Mouse (Mus musculus) forebrain, postnatal 0 days (tissue): Measurements from ENCODE around the gene Rhbdf1. TPM values are rescaled to one million over a fixed set of nuclear protein-coding genes. Genes with fewer than 3 reads are reported as not detected.

Source experiments
- ATAC-seq: fragments of 200-750 bp; cut with Nextera tagmentation; 2 replicates; pipeline ENCODE4 v1.8.0; 2017; ENCODE audit warnings: mild to moderate bottlenecking, moderate library complexity
- DNase-seq: peaks from one replicate; pipeline ENCODE4 v3.0.0-alpha.2; 2015
- H3K27ac ChIP-seq: fragments of 300-500 bp; sonication (generic); 2 replicates; pipeline ENCODE4 v1.5.1; 2014; ENCODE audit warnings: low read depth, mild to moderate bottlenecking, antibody characterized with exemption, low read length, moderate library complexity, mixed read lengths
- H3K27me3 ChIP-seq: fragments of 300-500 bp; sonication (generic); 2 replicates; pipeline ENCODE4 v1.6.1; 2014; ENCODE audit warnings: mild to moderate bottlenecking, low read length, mixed read lengths; ENCODE audit not compliant: insufficient read depth
- H3K36me3 ChIP-seq: fragments of 300-500 bp; sonication (generic); 2 replicates; pipeline ENCODE4 v1.6.1; 2014; ENCODE audit warnings: mild to moderate bottlenecking, moderate library complexity; ENCODE audit not compliant: insufficient read depth
- H3K4me1 ChIP-seq: fragments of 300-500 bp; sonication (generic); 2 replicates; pipeline ENCODE4 v1.6.1; 2014; ENCODE audit warnings: antibody characterized with exemption; ENCODE audit not compliant: insufficient read depth
- H3K4me2 ChIP-seq: fragments of 300-500 bp; sonication (generic); 2 replicates; pipeline ENCODE4 v1.6.1; 2014; ENCODE audit warnings: low read depth, mild to moderate bottlenecking, moderate library complexity
- H3K4me3 ChIP-seq: fragments of 300-500 bp; sonication (generic); 2 replicates; pipeline ENCODE4 v1.5.1; 2014; ENCODE audit warnings: low read depth, low read length, mixed read lengths
- H3K9ac ChIP-seq: fragments of 300-500 bp; sonication (generic); 2 replicates; pipeline ENCODE4 v1.6.1; 2014; ENCODE audit warnings: mild to moderate bottlenecking
- H3K9me3 ChIP-seq: fragments of 300-500 bp; sonication (generic); 2 replicates; pipeline ENCODE4 v1.6.1; 2016; ENCODE audit warnings: low read length
- CTCF ChIP-seq: sonication (generic); IDR thresholded peaks from 2 replicates; pipeline ENCODE4 v1.5.1; 2016; ENCODE audit warnings: antibody characterized with exemption, control low read depth, low read depth
- WGBS: fragments of 180-500 bp; shearing (Covaris S2); extraction: QIAGEN DNeasy Blood & Tissue Kit; methylation state at CpG from one replicate; pipeline ENCODE4 v1.1.7; 2014; 5-methylcytosine and 5-hydroxymethylcytosine counted together
- polyA plus RNA-seq: library from polyadenylated mRNA; unstranded; fragments of >200 nt; fragmentation: Nextera tagmentation; extraction: Ambion mirVana; gene quantifications from 2 replicates; pipeline ENCODE4 v1.2.1, GENCODE M21; 2015
- total RNA-seq: library from RNA; depleted of rRNA; stranded (reverse); fragments of >200 nt; gene quantifications from 2 replicates; pipeline ENCODE4 v1.2.3, GENCODE M21; 2014

Rhbdf1 gene
- total and polyA plus RNA-seq, 2 experiments from 2014 or later, result 17.9 to 23.2 TPM

DNA sequence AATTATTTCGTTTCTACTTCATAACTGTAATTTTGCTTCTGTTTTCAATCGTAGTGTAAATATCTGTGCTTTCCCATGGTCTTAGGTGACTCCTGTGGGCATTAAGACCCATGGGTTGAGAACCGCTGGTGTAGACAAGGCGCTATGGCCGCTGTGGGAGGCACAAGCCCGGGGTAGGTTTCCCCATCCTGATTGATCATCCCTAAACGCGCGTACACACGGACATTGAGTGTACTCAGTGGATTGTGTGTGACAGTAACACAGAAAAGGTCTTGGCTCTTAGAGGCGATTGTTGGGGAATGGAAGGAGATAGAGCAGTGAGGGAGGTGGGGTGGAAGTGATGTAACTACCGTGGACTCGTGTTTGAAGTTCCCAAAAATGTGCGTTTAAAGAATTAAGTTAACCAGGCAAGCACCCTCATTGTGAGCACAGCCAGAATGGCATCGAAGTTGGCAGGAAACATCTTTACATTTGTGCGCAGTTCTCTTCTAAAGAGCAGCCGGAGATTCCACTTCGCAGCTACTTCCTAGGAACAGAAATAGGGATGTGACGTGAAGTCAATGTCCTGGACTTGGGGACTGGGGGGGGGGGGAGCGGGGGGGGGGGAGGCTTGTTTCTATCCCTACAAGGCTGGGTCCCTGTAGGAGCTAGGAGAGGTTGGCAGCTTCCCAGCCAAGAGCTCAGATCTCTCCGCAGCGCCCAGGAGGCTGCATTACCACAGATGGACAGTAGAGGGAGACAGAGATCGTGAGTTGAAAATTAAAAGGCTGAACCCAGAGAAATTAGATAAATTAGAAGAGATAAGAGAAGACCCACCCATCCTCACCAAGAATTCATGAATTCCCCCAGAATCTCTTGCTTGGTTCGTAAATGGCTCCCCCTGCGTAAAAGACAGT, 39.9 kb downstream of the Rhbdf1 start:
- ATAC-seq (peak; percentile 86), DNase-seq (peak; percentile 97)
- no peak overlapping the region for H3K27ac ChIP-seq
- peak overlapping the region; percentile 17; the same call in 1 of the 2 replicates for H3K4me3 ChIP-seq
- H3K27me3 ChIP-seq, result no peaks in the 10 kb centered on the region
- H3K9ac ChIP-seq, result no peak overlapping the region; the same call in 1 of the 2 replicates
- H3K4me2 ChIP-seq, result 0 out of 2 replicates have a peak overlapping the region, but pooled peaks have one; percentile 24
- no peaks in the 10 kb centered on the region for H3K9me3 ChIP-seq
- no peaks in the 10 kb centered on the region for H3K36me3 ChIP-seq
- 41% methylated on average over 24 of the region's 25 CpGs for WGBS
- peak; percentile 91 for TF ChIP-seq CTCF
- H3K4me1 ChIP-seq, result no peaks in the 10 kb centered on the region

DNA sequence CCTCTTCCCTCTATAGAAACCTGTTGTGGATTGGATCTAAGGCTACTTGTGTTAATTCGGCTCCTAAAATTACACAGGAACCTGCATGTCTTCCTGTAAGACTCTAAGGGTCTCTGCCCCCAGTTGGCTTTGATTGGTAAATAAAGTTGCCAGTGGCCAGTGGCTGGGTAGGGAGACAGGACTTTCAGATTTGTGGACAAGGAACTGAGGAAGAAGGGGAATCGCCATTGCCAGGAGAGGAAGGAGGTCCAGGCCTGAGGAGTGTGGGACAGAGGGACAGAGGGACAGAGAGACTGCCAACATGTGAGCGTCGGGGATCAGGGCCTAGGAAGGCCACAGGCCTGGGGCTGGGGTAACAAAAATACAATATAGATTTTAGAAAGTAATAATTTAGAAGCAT, 40.9 kb downstream of the Rhbdf1 start:
- no peaks in the 10 kb centered on the region for H3K4me1 ChIP-seq
- H3K36me3 ChIP-seq, result no peaks in the 10 kb centered on the region
- no peak overlapping the region for H3K27ac ChIP-seq
- no peak overlapping the region for H3K4me3 ChIP-seq
- ATAC-seq (no peak), DNase-seq (no peak)
- no peak overlapping the region for H3K4me2 ChIP-seq
- no peaks in the 10 kb centered on the region for H3K9me3 ChIP-seq
- no peaks in the 10 kb centered on the region for H3K27me3 ChIP-seq
- WGBS, result 88% methylated on average over 4 of the region's 4 CpGs
- H3K9ac ChIP-seq, result no peak overlapping the region
- no peak for TF ChIP-seq CTCF

DNA sequence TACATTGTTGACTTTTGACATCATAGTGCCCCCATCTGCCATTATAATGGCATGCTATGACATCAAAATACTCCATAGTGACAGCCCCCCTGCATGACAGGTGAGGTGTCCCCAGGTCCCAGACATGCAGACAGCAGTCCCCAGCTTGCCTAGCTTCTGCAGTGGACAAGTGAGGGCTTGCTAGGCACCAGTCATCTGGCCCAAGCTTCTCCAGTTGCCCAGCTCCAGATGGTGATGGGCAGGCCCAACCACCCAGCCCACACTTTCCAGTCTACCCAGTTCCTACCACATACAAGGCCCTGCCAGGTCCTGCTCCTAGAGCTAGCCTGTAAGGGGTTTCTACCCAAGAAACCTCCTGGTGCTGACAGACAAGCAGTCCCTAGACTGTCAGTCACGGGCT, 43.6 kb downstream of the Rhbdf1 start:
- Histone ChIP-seq H3K4me1 (no peaks in the 10 kb centered on the region), H3K4me3 (no peak overlapping the region), H3K4me2 (no peak overlapping the region), H3K9ac (no peak overlapping the region), H3K36me3 (no peaks in the 10 kb centered on the region), H3K9me3 (no peaks in the 10 kb centered on the region), H3K27me3 (no peaks in the 10 kb centered on the region), H3K27ac (no peak overlapping the region)
- no peak for TF ChIP-seq CTCF
- 90% methylated on average over 1 of the region's 1 CpGs for WGBS
- DNase-seq (no peak), ATAC-seq (no peak)

DNA sequence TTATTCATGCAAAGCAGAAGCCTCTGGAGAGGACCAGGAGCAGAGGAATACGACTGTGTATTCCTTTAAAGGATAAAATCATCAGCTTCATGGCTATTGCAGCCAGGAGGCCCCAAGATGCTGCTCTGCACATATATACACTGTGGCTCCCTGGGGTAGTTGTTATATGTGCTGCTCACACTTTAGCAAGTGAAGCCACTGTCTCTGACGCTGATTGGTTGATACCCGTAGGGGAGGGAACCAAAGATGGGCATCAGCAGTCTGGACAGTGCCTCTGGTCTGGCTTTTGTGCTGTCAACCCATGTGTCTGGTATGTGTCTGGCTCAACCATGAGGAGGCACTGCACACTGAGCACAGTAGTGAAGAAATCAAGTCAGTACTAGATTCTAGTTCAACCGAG, 55.4 kb downstream of the Rhbdf1 start:
- no peak overlapping the region for H3K27ac ChIP-seq
- peaks cover 7% of the 10 kb centered on the region for H3K4me1 ChIP-seq
- TF ChIP-seq CTCF, result no peak
- no peak overlapping the region for H3K9ac ChIP-seq
- H3K4me3 ChIP-seq, result no peak overlapping the region
- H3K9me3 ChIP-seq, result no peaks in the 10 kb centered on the region
- H3K36me3 ChIP-seq, result no peaks in the 10 kb centered on the region
- no peak for DNase-seq
- H3K27me3 ChIP-seq, result no peaks in the 10 kb centered on the region
- no peak overlapping the region for H3K4me2 ChIP-seq
- WGBS, result 83% methylated on average over 4 of the region's 4 CpGs
- ATAC-seq, result no peak

DNA sequence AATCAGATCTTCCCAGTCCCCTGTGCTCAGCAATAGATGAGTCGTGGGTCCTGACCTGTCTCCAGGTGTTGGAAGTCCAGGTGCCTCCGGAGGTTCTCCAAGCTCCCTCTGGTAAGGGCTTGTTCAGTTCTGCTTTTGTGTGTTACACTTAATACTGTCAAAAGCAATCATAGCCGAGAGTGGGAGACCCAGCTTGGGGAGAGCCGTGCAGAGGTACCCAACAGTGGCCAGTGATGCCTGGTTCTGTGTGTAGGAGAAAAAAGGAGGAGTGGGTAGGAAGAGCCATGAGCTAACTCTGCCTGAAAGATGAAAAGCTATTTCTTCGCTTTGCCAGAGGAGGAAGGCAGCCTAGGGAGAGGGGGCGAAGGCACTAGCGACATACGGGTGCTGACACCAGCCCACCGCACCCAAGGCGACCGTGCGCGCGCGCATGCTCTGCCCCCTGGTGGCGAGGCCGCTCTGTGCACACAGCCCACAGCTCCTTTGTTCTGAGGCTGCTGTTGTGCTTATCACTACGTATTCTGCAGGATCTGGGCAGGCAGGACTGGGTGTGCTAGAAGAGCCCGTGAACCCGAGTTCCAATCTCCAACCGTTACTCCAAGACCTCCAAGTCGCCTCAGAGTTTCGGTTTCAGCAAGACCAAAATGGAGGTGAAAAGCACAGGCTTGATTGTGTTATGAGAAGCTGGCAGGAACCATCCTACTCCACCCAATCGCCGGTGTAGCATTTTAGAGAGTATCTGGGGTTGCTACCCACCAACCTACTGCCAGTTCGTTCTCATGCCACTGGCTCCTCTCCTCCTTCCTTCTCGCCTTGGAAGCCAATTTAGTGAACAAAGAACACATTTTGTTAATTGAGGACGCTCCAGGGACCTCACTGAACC, 59.9 kb downstream of the Rhbdf1 start:
- Histone ChIP-seq H3K27ac (peak overlapping the region; percentile 89), H3K36me3 (no peaks in the 10 kb centered on the region), H3K4me1 (peaks cover 28% of the 10 kb centered on the region), H3K27me3 (no peaks in the 10 kb centered on the region), H3K9me3 (no peaks in the 10 kb centered on the region), H3K9ac (peak overlapping the region; percentile 64), H3K4me3 (peak overlapping the region; percentile 4), H3K4me2 (peak overlapping the region; percentile 48)
- DNase-seq (peak; percentile 95), ATAC-seq (peak; percentile 91)
- WGBS, result 9% methylated on average over 28 of the region's 28 CpGs
- peak; percentile 100 for TF ChIP-seq CTCF

DNA sequence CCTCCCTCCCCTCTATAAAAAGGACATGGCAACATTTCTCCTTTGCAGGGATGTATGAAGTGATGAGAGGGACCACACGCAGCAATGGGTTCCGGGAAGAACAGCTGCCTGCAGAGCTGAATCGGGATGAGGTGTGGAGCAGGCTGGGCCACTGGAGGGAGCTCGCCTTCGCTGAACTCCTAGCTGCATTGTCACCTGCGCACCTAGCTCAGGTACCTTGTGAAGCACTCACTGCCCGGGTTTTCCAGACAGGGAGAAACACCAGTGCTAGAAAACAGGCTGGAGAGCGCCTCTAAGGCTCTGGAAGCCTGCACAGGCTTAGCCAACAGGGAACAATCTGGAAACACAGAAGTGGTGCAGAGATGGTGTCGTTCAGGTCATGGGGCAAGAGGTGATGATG, 60.6 kb downstream of the Rhbdf1 start:
- TF ChIP-seq CTCF, result peak; percentile 63
- H3K4me2 ChIP-seq, result peak overlapping the region; percentile 48
- 10% methylated on average over 9 of the region's 9 CpGs for WGBS
- peak overlapping the region; percentile 89 for H3K27ac ChIP-seq
- H3K9me3 ChIP-seq, result no peaks in the 10 kb centered on the region
- H3K4me1 ChIP-seq, result peaks cover 30% of the 10 kb centered on the region
- DNase-seq, result peak; percentile 74
- no peaks in the 10 kb centered on the region for H3K27me3 ChIP-seq
- peak overlapping the region; percentile 64 for H3K9ac ChIP-seq
- H3K36me3 ChIP-seq, result no peaks in the 10 kb centered on the region
- peak; percentile 23; the same call in 1 of the 2 replicates for ATAC-seq
- H3K4me3 ChIP-seq, result peak overlapping the region; percentile 4
